Mouse (Mus musculus) embryonic fibroblast, embryonic 13.5 days (primary cell): ENCODE data around the gene Chchd4. TPM values are rescaled to one million over a fixed set of nuclear protein-coding genes. Genes with fewer than 3 reads are reported as not detected.

Experiments
- H3K27ac ChIP-seq: 2 replicates; pipeline ENCODE4 v1.5.1; 2012; ENCODE audit warnings: low read length, control low read depth, inconsistent platforms; ENCODE audit not compliant: insufficient read depth
- H3K4me1 ChIP-seq: 2 replicates; pipeline ENCODE4 v1.6.1; 2011; ENCODE audit warnings: low read length; ENCODE audit not compliant: control insufficient read depth, insufficient read depth
- H3K4me3 ChIP-seq: 2 replicates; pipeline ENCODE4 v1.5.1; 2011; ENCODE audit warnings: mild to moderate bottlenecking, control low read depth, low read length; ENCODE audit not compliant: insufficient read depth
- CTCF ChIP-seq: IDR thresholded peaks from 2 replicates; pipeline ENCODE4 v1.5.1; 2011; ENCODE audit warnings: mild to moderate bottlenecking, control low read depth, low read length, moderate library complexity, borderline replicate concordance; ENCODE audit not compliant: insufficient read depth
- POLR2A ChIP-seq: IDR thresholded peaks from 2 replicates; pipeline ENCODE4 v1.6.1; 2011; ENCODE audit warnings: low read depth, mild to moderate bottlenecking, control low read depth, low read length, moderate library complexity
- polyA plus RNA-seq: library from polyadenylated mRNA; stranded (reverse); fragments of >200 nt; gene quantifications from 2 replicates; pipeline ENCODE4 v1.2.4, GENCODE M21; 2011; ENCODE audit warnings: low read depth; ENCODE audit not compliant: missing spikeins, insufficient read length

Chchd4 gene
- polyA plus RNA-seq, 1 experiment: 5.8 TPM

DNA sequence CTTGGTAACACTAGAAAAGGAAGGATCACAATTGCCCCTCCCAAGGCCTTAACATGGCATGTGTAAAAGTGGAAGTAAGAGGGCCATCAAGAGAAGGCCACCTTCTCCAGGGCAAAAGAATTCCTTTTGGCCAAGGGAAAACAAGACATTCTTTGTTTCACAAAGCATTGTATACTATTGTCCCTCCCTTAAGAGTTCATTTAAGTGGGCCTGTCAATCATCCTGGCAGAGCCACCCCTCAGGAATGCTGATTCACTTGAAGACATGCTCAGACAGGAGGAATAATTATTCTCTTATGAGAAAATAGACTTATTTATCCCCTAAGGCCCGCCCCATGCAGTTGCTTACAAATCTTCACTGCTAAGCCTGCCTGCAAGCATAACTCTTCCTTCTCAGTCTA is 21.3 kb downstream of the Chchd4 start:
- H3K4me3 ChIP-seq: no peak overlapping the region
- TF ChIP-seq POLR2A: no peak
- no peak for TF ChIP-seq CTCF
- H3K27ac ChIP-seq: no peak overlapping the region
- H3K4me1 ChIP-seq: no peaks in the 10 kb centered on the region

- Histone ChIP-seq H3K4me1 (no peaks in the 10 kb centered on the region), H3K4me3 (no peak overlapping the region), H3K27ac (no peak overlapping the region)
- TF ChIP-seq POLR2A (no peak), CTCF (no peak)
Measured at GRCm38 (mm10) chr6:91449472-91450225, 23.7 kb downstream of the Chchd4 start.

DNA sequence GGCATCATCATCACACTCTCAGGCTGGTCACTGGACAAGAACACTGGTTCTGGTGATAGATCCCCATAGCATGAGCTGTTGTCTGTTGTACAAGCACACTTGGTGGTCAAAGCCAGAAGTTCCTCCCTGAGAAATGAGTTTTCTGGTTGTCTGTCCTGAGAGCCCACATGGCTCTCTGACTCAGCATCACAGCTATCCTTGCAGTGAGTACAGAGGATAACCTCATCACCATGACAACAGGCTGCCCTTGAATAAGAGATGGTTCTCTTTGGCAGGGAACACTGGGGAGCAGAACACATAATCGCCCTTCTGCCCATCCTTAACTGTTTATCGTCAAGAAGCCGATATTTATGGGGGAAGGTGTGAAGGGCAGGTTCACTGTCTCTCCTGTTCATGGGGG is 28.0 kb downstream of the Chchd4 start:
- Histone ChIP-seq H3K4me1 (no peaks in the 10 kb centered on the region), H3K4me3 (no peak overlapping the region), H3K27ac (no peak overlapping the region)
- TF ChIP-seq POLR2A: no peak
- TF ChIP-seq CTCF: no peak

DNA sequence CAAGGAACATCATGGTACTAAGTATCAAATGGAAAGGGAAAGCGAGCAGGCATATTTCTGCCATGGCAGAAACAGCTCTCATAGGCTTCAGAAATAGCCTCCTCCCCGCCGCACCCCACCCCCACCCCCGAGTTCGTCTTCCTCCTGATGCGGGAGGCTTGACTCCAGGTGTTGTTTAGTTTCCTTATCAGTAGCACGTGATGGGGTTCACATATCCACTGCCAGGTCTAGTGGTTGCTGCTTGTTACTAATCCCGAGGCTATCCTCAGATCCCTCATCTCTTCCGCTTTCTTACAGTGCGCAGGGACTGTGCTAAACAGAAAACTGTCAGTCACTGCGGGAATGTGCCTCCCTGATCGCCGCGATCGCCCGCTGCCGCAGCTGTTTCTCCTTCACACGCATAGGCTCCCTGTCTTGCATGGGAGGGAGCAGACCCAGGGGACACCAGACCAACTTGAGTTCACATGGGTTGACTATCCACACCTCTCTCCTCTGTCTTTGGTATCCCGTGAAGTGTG is 32.1 kb downstream of the Chchd4 start:
- H3K4me1 ChIP-seq: no peaks in the 10 kb centered on the region
- no peak for TF ChIP-seq CTCF
- TF ChIP-seq POLR2A: no peak; the same call in 1 of the 2 replicates
- H3K27ac ChIP-seq: no peak overlapping the region
- peak overlapping the region; percentile 53 for H3K4me3 ChIP-seq

DNA sequence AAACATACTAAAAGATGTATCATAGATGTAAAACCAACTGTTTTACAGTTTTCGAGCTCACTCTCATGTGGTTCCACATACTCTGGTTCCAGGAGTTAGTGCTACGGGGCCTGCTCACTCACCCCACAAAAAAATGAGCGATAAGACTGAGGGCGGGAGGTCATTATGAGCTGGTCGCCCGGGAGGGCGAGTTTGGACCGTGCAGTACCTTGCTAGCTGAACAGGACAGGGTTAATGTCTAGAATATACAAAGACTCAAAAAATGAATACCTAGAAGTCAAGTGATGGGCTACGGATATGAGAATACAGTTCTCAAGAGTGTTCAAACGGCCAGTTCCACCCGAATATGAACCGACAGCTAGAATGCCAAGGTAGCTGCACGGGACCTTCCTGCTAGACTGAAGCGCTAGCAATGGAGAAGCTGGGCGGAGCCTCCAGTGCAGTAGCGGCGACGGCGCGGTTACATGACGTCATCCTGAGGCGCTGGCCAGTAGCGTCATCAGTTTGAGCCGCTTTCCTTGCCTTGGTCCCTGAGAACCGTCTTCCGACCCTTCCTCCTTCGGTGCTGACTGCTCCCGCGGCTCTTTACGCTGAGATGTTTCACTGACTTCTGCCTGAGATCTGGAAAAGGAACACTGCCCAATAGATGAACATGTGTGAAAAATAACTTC is 32.7 kb downstream of the Chchd4 start:
- no peaks in the 10 kb centered on the region for H3K4me1 ChIP-seq
- H3K27ac ChIP-seq: no peak overlapping the region
- TF ChIP-seq POLR2A (peak; percentile 99), CTCF (no peak)
- H3K4me3 ChIP-seq: peak overlapping the region; percentile 53

DNA sequence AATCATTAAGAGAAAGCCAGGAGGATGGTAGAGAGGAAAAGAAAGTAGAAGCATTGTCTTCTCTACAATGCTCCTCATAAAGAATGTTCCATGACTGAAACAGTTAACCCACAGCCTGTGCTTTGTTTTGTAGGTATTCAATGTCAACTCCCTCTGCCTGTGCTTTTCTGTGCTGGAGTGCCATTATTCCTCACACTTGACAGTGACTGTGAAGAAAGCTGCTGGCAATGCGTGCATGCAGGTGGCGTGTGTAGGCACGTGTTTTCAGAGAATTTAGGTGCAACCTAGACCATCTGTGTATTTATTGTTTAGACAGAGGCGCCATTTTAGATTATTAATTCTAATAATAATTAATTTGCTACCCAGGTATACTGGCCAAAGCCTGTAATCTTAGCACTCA is 49.2 kb downstream of the Chchd4 start:
- no peaks in the 10 kb centered on the region for H3K4me1 ChIP-seq
- TF ChIP-seq POLR2A (no peak), CTCF (no peak)
- no peak overlapping the region for H3K27ac ChIP-seq
- H3K4me3 ChIP-seq: no peak overlapping the region

GRCm38 (mm10) chr6:91421629-91422028 is 51.7 kb downstream of the Chchd4 start:
- Histone ChIP-seq H3K4me1 (no peaks in the 10 kb centered on the region), H3K4me3 (no peak overlapping the region), H3K27ac (no peak overlapping the region)
- TF ChIP-seq POLR2A (no peak), CTCF (no peak)

GRCm38 (mm10) chr6:91417291-91417845 is 56.0 kb downstream of the Chchd4 start:
- Histone ChIP-seq H3K27ac (no peak overlapping the region), H3K4me1 (no peaks in the 10 kb centered on the region), H3K4me3 (no peak overlapping the region)
- no peak for TF ChIP-seq CTCF
- no peak for TF ChIP-seq POLR2A

- H3K4me1 ChIP-seq: no peaks in the 10 kb centered on the region
- H3K4me3 ChIP-seq: no peak overlapping the region
- TF ChIP-seq CTCF (no peak), POLR2A (no peak)
- H3K27ac ChIP-seq: no peak overlapping the region
Measured at GRCm38 (mm10) chr6:91416146-91416545, 57.2 kb downstream of the Chchd4 start.

GRCm38 (mm10) chr6:91414890-91415289 is 58.5 kb downstream of the Chchd4 start:
- no peaks in the 10 kb centered on the region for H3K4me1 ChIP-seq
- TF ChIP-seq POLR2A (no peak), CTCF (peak; percentile 59)
- H3K27ac ChIP-seq: no peak overlapping the region
- H3K4me3 ChIP-seq: no peak overlapping the region

Other genes with a start within 250 kb of the Chchd4 start
- gene Wnt7a, start 62.2 kb downstream of the Chchd4 start, polyA plus RNA-seq: not detected in 2 replicates
- 99.4 and 116 TPM in 2 replicates for gene Tmem43, start 157 bp upstream of the Chchd4 start, polyA plus RNA-seq
- 5.7 and 7.7 TPM in 2 replicates for gene Xpc, start 42.3 kb upstream of the Chchd4 start, polyA plus RNA-seq
- 70.3 and 96.0 TPM in 2 replicates for gene Lsm3, start 42.4 kb upstream of the Chchd4 start, polyA plus RNA-seq
- gene Slc6a6, start 210.5 kb upstream of the Chchd4 start, polyA plus RNA-seq: 79.8 and 108 TPM in 2 replicates